Mouse (Mus musculus): ENCODE results near the gene Hoxa3. TPM values are rescaled to one million over a fixed set of nuclear protein-coding genes. Genes with fewer than 3 reads are reported as not detected.

The Hoxa3 gene
- total and polyA plus RNA-seq, 3 experiments: 0.08 to 0.38 (median 0.34) TPM

- in situ Hi-C loops (cut with MboI; ENCODE audit: low pct_ligation_motif_present, low pct_unique_long_range_greater_than_20kb, low sequenced_read_pairs): no loop called here
- H3K36me3 ChIP-seq (replicated peaks in 1 of 2; ENCODE audit: control insufficient read depth in 1 of 2, insufficient read depth in 1 of 2, low read length in 1 of 2): no peaks in the 10 kb centered on the region
- peaks cover 0 to 18% of the 10 kb centered on the region in 2 experiments; a peak in 2 of 4 replicates for H3K4me1 ChIP-seq (ENCODE audit: control insufficient read depth in 1 of 2, insufficient read depth in 2 of 2)
- no peaks in the 10 kb centered on the region for H3K27me3 ChIP-seq (replicated peaks)
- DNase-seq (ENCODE audit: extremely low read depth): no peak
- H3K4me2 ChIP-seq (ENCODE audit: insufficient read depth, low read depth, poor library complexity, severe bottlenecking): no peak overlapping the region
- H3K9me3 ChIP-seq (replicated peaks; ENCODE audit: low read length): peaks cover 5% of the 10 kb centered on the region
- dilution Hi-C loops (cut with MboI; ENCODE audit: extremely low pct_ligation_motif_present, extremely low pct_unique_long_range_greater_than_20kb, low sequenced_read_pairs): no loop called here
- H3K9ac ChIP-seq (ENCODE audit: insufficient read depth, low read depth): no peak overlapping the region
- H3K79me2 ChIP-seq (replicated peaks; ENCODE audit: control insufficient read depth, extremely low read depth, insufficient read depth, poor library complexity, severe bottlenecking): no peaks in the 10 kb centered on the region
- TF ChIP-seq SIN3A (IDR thresholded peaks at IDR 0.05; ENCODE audit: low read length): no peak
- no peak for TF ChIP-seq TBP (conservative IDR thresholded peaks at IDR 0.05; ENCODE audit: low read depth, low read length)
- no peak for TF ChIP-seq POLR2AphosphoS2 (IDR thresholded peaks at IDR 0.05; ENCODE audit: low read depth, low read length)
- no peak for TF ChIP-seq MYC (IDR thresholded peaks at IDR 0.05; ENCODE audit: low read depth, low read length)
- TF ChIP-seq MEF2A (IDR thresholded peaks at IDR 0.05; ENCODE audit: borderline replicate concordance, low read depth, low read length): no peak
- no peak for TF ChIP-seq NRF1 (IDR thresholded peaks at IDR 0.05; ENCODE audit: low read depth, low read length)
- TF ChIP-seq MAX (IDR thresholded peaks at IDR 0.05; ENCODE audit: low read length): no peak
- no peak for TF ChIP-seq NELFE (IDR thresholded peaks at IDR 0.05; ENCODE audit: low read depth, low read length)
- no peak for TF ChIP-seq RAD21 (IDR thresholded peaks at IDR 0.05; ENCODE audit: low read depth, low read length)
- no peak overlapping the region for H3K4me3 ChIP-seq (replicated peaks in 1 of 3; ENCODE audit: low read depth in 2 of 3, low read length in 2 of 3, poor library complexity in 1 of 3)
- H3K27ac ChIP-seq (ENCODE audit: insufficient read depth, low read depth): no peak overlapping the region
Observed at GRCm38 (mm10) chr6:52196811-52197210, 16.3 kb downstream of the Hoxa3 start.

GRCm38 (mm10) chr6:52194690-52195089 lies 18.4 kb downstream of the Hoxa3 start:
- Histone ChIP-seq H3K36me3 (replicated peaks in 1 of 2; ENCODE audit: control insufficient read depth in 1 of 2, insufficient read depth in 1 of 2, low read length in 1 of 2) (peaks cover 0 to 2% of the 10 kb centered on the region in 2 experiments), H3K4me3 (replicated peaks in 1 of 3; ENCODE audit: low read depth in 2 of 3, low read length in 2 of 3, poor library complexity in 1 of 3) (no peak overlapping the region), H3K9ac (ENCODE audit: insufficient read depth, low read depth) (no peak overlapping the region), H3K9me3 (replicated peaks; ENCODE audit: low read length) (peaks cover 5% of the 10 kb centered on the region), H3K4me1 (ENCODE audit: control insufficient read depth in 1 of 2, insufficient read depth in 2 of 2) (peaks cover 0 to 18% of the 10 kb centered on the region in 2 experiments; a peak in 2 of 4 replicates), H3K27me3 (replicated peaks) (no peaks in the 10 kb centered on the region), H3K27ac (ENCODE audit: insufficient read depth, low read depth) (no peak overlapping the region), H3K79me2 (replicated peaks; ENCODE audit: control insufficient read depth, extremely low read depth, insufficient read depth, poor library complexity, severe bottlenecking) (no peaks in the 10 kb centered on the region), H3K4me2 (ENCODE audit: insufficient read depth, low read depth, poor library complexity, severe bottlenecking) (no peak overlapping the region)
- DNase-seq (ENCODE audit: extremely low read depth): no peak
- no peak for TF ChIP-seq TBP (conservative IDR thresholded peaks at IDR 0.05; ENCODE audit: low read depth, low read length)
- TF ChIP-seq NRF1 (IDR thresholded peaks at IDR 0.05; ENCODE audit: low read depth, low read length): no peak
- TF ChIP-seq ZC3H11A (IDR thresholded peaks at IDR 0.05; ENCODE audit: low read depth, low read length): no peak
- TF ChIP-seq HCFC1 (IDR thresholded peaks at IDR 0.05; ENCODE audit: low read depth, low read length): no peak
- no peak for TF ChIP-seq TCF12 (IDR thresholded peaks at IDR 0.05; ENCODE audit: low read depth, low read length)
- no peak for TF ChIP-seq ZNF384 (IDR thresholded peaks at IDR 0.05; ENCODE audit: low read depth, low read length)
- no peak for TF ChIP-seq GABPA (IDR thresholded peaks at IDR 0.05; ENCODE audit: insufficient replicate concordance, low read depth, low read length)
- no peak for TF ChIP-seq SIN3A (IDR thresholded peaks at IDR 0.05; ENCODE audit: low read length)
- TF ChIP-seq CHD1 (IDR thresholded peaks at IDR 0.05; ENCODE audit: low read depth, low read length): no peak
- TF ChIP-seq ETS1 (conservative IDR thresholded peaks at IDR 0.05; ENCODE audit: low read depth, low read length): no peak
- TF ChIP-seq CHD2 (IDR thresholded peaks at IDR 0.05; ENCODE audit: low read length): no peak
- TF ChIP-seq ZKSCAN1 (IDR thresholded peaks at IDR 0.05; ENCODE audit: borderline replicate concordance, low read depth, low read length): no peak
- TF ChIP-seq NELFE (IDR thresholded peaks at IDR 0.05; ENCODE audit: low read depth, low read length): no peak
- TF ChIP-seq RCOR1 (conservative IDR thresholded peaks at IDR 0.05; ENCODE audit: low read depth, low read length): no peak
- no peak for TF ChIP-seq USF2 (conservative IDR thresholded peaks at IDR 0.05; ENCODE audit: low read depth, low read length)
- no peak for TF ChIP-seq EP300 (IDR thresholded peaks at IDR 0.05; ENCODE audit: low read length)
- no peak for TF ChIP-seq MAFK (IDR thresholded peaks at IDR 0.05; ENCODE audit: insufficient replicate concordance, low read length)
- TF ChIP-seq JUND (conservative IDR thresholded peaks at IDR 0.05; ENCODE audit: low read depth, low read length): no peak
- TF ChIP-seq PAX5 (IDR thresholded peaks at IDR 0.05; ENCODE audit: low read length): no peak
- dilution Hi-C loops (cut with MboI; ENCODE audit: extremely low pct_ligation_motif_present, extremely low pct_unique_long_range_greater_than_20kb, low sequenced_read_pairs): no loop called here
- in situ Hi-C loops (cut with MboI; ENCODE audit: low pct_ligation_motif_present, low pct_unique_long_range_greater_than_20kb, low sequenced_read_pairs): no loop called here

Measured in CH12.LX (cell line).